Mouse (Mus musculus) pancreas, adult 10 weeks (tissue): ENCODE data around the gene Flg2. TPM values are rescaled to one million over a fixed set of nuclear protein-coding genes. Genes with fewer than 3 reads are reported as not detected.

Experiments used
- polyA plus RNA-seq: library from polyadenylated mRNA; stranded (reverse); fragments of 350-450 nt; fragmentation: Illumina TruSeq; extraction: RNeasy Lipid Tissue Mini Kit (QIAGEN cat#74804); gene quantifications from one replicate; pipeline ENCODE4 v1.2.3, GENCODE M21; 2015; ENCODE audit warnings: low read depth, low replicate concordance; ENCODE audit not compliant: insufficient read depth

Gene Flg2
- polyA plus RNA-seq = not detected

GRCm38 (mm10) chr3:93196978-93197377, at the start of gene Flg2:
Gene Flg2, plus strand, starts transcription at chr3:93197278.

Other genes starting within 250 kb of the Flg2 start
- not detected for gene Lce3d, start 239.9 kb upstream of the Flg2 start, polyA plus RNA-seq
- not detected for gene Lce3e, start 230.2 kb upstream of the Flg2 start, polyA plus RNA-seq
- gene Lce3f, start 205.1 kb upstream of the Flg2 start, polyA plus RNA-seq = not detected
- gene Crct1, start 181.6 kb upstream of the Flg2 start, polyA plus RNA-seq = not detected
- gene Lce1m, start 178.2 kb upstream of the Flg2 start, polyA plus RNA-seq = not detected
- gene Gm4858, start 128.5 kb upstream of the Flg2 start, polyA plus RNA-seq = not detected
- not detected for gene Crnn, start 52.5 kb upstream of the Flg2 start, polyA plus RNA-seq
- not detected for gene Flg, start 76.2 kb downstream of the Flg2 start, polyA plus RNA-seq
- gene Hrnr, start 122.5 kb downstream of the Flg2 start, polyA plus RNA-seq = not detected
- gene Rptn, start 196.4 kb downstream of the Flg2 start, polyA plus RNA-seq = not detected
- gene Tchh, start 245.1 kb downstream of the Flg2 start, polyA plus RNA-seq = not detected